Mouse (Mus musculus): ENCODE measurements around the gene Guk1. TPM values are rescaled to one million over a fixed set of nuclear protein-coding genes. Genes with fewer than 3 reads are reported as not detected.
A peak's percentile ranks its signal among the peaks of the same experiment; 100 is the strongest.

The Guk1 gene
- polyA plus RNA-seq, 1 experiment from 2014 or later, result 248 TPM

DNA sequence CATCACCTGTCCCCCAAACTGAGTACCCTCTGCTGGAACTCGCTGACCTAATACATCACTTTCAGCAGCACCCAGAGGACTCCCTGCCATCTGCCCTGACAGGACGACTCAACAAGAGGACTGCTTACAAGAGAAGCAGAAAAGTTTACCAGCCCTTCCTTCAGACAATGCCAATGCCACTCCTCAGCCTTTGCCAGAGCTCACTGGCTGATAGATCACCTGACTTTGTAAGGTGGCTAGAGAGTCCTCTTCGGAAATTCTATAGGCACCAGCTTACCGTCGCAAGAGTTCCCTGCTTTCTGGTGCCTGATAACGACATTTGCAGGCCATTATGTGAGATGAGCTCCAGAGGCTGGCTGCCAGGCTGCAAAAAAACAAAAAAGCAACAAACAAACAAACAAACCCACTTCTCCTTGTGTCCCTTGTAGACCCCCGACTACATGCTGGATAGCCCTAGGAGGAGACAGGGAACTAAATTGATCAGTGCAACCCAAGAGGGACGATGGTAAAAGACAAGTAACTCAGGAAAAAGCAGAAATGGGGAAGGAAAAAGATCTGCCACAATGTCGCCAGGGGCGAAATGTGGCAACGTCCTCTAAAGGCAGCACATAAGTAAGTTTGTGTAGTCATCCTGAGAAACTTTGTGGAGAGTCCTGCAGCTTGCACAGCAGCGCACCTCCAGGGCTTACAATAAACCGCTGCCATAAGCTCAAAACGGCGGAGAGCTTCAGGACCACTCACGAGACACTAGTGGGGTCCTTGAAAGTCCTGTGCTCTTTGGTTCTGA lies 9.4 kb upstream of the Guk1 start:
- no peak for DNase-seq (ENCODE audit: low spot score)
- H3K9me3 ChIP-seq (ENCODE audit: control insufficient read depth, low read length), result no peaks in the 10 kb centered on the region
- peak overlapping the region; percentile 80 for H3K9ac ChIP-seq
- ATAC-seq (ENCODE audit: low FRiP score), result no peak
- H3K27me3 ChIP-seq (ENCODE audit: control insufficient read depth, insufficient read depth, low read length), result no peaks in the 10 kb centered on the region
- H3K4me1 ChIP-seq (replicated peaks; ENCODE audit: control insufficient read depth, insufficient read depth, low read length), result peaks cover 15% of the 10 kb centered on the region
- 38% methylated on average over 16 of the region's 16 CpGs for WGBS
- peak overlapping the region; percentile 83 for H3K4me3 ChIP-seq (replicated peaks; ENCODE audit: low read length)
- peak overlapping the region; percentile 55; the same call in 1 of the 2 replicates for H3K27ac ChIP-seq
- peak overlapping the region; percentile 91 for H3K4me2 ChIP-seq (replicated peaks)
- H3K36me3 ChIP-seq (replicated peaks; ENCODE audit: control insufficient read depth, insufficient read depth), result peaks cover 27% of the 10 kb centered on the region

DNA sequence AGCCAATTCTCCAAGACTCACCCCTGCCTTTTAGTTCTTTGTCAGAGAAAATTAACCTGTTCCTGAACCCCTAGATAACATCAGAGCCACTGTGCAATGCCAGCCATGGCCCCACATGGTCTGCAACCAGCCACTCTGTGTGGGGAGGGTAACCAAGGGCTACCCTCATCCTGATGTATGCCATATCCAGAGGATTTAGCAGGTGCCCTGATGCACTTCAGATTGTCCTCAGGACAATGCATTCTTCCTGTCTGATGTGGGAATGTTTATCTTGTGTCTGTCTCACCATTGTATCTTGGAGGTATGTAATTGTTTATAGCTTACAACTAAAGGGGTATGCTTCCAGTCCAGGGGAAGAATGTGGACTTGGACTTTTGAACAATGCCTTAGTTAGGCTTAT lies 4.2 kb upstream of the Guk1 start:
- Histone ChIP-seq H3K4me2 (replicated peaks) (no peak overlapping the region), H3K36me3 (replicated peaks; ENCODE audit: control insufficient read depth, insufficient read depth) (0 out of 2 replicates have a peak, but pooled peaks cover 5% of the 10 kb centered on the region), H3K4me3 (replicated peaks; ENCODE audit: low read length) (no peak overlapping the region), H3K4me1 (replicated peaks; ENCODE audit: control insufficient read depth, insufficient read depth, low read length) (peaks cover 7% of the 10 kb centered on the region), H3K27ac (no peak overlapping the region), H3K9me3 (ENCODE audit: control insufficient read depth, low read length) (no peaks in the 10 kb centered on the region), H3K9ac (no peak overlapping the region), H3K27me3 (ENCODE audit: control insufficient read depth, insufficient read depth, low read length) (no peaks in the 10 kb centered on the region)
- no peak for ATAC-seq (ENCODE audit: low FRiP score)
- no peak for DNase-seq (ENCODE audit: low spot score)

DNA sequence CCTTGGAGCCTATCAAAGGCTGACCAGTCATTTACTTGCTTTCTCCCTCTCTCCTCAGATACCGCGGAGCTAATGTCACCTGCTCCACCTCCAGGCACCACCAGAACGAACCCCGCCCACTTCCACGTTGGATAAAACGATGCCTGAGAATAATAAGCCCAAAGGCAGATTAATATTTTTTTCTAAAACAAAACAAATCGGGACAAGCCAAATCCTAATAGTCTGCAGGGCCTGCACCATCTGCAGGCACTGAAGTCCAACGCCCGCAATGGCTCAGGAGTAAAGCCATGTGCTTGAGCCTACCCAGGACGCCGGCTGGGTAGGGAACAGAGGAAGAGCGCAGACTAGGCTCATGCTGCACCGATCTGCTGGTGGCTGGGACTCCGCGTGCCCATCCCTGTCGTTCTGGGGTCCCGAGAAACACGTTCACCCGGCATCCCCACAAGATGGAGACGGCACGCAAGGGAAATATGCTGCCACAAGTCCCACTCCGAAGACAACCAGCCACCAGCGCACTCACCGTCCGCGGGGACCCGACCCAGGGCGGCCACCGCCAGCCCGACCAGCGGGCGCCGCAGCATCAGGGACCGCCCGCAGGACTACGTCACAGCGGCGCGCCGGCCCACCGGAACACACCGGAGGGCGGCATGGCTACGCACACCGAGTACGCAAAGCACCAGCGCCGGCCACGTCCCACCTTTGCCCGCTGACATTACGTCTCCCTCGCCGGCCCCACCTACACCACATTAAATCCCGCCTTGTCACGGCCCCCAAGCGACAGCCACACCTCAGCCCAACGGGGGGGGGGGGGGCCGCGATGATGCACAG lies 567 bp downstream of the Guk1 start:
- peak; percentile 94 for ATAC-seq (ENCODE audit: low FRiP score)
- H3K9ac ChIP-seq, result peak overlapping the region; percentile 85

GRCm38 (mm10) chr11:59187706-59188105 lies 4.3 kb downstream of the Guk1 start:
- Histone ChIP-seq H3K4me2 (replicated peaks) (no peak overlapping the region), H3K4me1 (replicated peaks; ENCODE audit: control insufficient read depth, insufficient read depth, low read length) (peaks cover 13% of the 10 kb centered on the region), H3K27ac (no peak overlapping the region), H3K9me3 (ENCODE audit: control insufficient read depth, low read length) (no peaks in the 10 kb centered on the region), H3K27me3 (ENCODE audit: control insufficient read depth, insufficient read depth, low read length) (no peaks in the 10 kb centered on the region), H3K9ac (no peak overlapping the region), H3K36me3 (replicated peaks; ENCODE audit: control insufficient read depth, insufficient read depth) (peaks cover 40% of the 10 kb centered on the region), H3K4me3 (replicated peaks; ENCODE audit: low read length) (no peak overlapping the region)
- no peak for DNase-seq (ENCODE audit: low spot score)
- no peak for ATAC-seq (ENCODE audit: low FRiP score)
- WGBS, result 87% methylated on average over 6 of the region's 6 CpGs

More for the DNA sequence above, 567 bp downstream of the Guk1 start:
- Histone ChIP-seq H3K4me1 (replicated peaks; ENCODE audit: control insufficient read depth, insufficient read depth, low read length) (peaks cover 13% of the 10 kb centered on the region), H3K4me3 (replicated peaks; ENCODE audit: low read length) (peak overlapping the region; percentile 62), H3K36me3 (replicated peaks; ENCODE audit: control insufficient read depth, insufficient read depth) (peaks cover 4% of the 10 kb centered on the region), H3K27ac (peak overlapping the region; percentile 91), H3K4me2 (replicated peaks) (peak overlapping the region; percentile 85), H3K27me3 (ENCODE audit: control insufficient read depth, insufficient read depth, low read length) (no peaks in the 10 kb centered on the region), H3K9me3 (ENCODE audit: control insufficient read depth, low read length) (no peaks in the 10 kb centered on the region)
- WGBS, result under 1% methylated on average over 58 of the region's 59 CpGs
- DNase-seq (ENCODE audit: low spot score), result peak; percentile 86

- Histone ChIP-seq H3K27me3 (ENCODE audit: control insufficient read depth, insufficient read depth, low read length) (no peaks in the 10 kb centered on the region), H3K36me3 (replicated peaks; ENCODE audit: control insufficient read depth, insufficient read depth) (peaks cover 44% of the 10 kb centered on the region), H3K27ac (no peak overlapping the region), H3K9ac (no peak overlapping the region), H3K4me3 (replicated peaks; ENCODE audit: low read length) (no peak overlapping the region), H3K4me1 (replicated peaks; ENCODE audit: control insufficient read depth, insufficient read depth, low read length) (peaks cover 5% of the 10 kb centered on the region), H3K4me2 (replicated peaks) (no peak overlapping the region), H3K9me3 (ENCODE audit: control insufficient read depth, low read length) (no peaks in the 10 kb centered on the region)
- WGBS, result 88% methylated on average over 5 of the region's 5 CpGs
- no peak for ATAC-seq (ENCODE audit: low FRiP score)
- DNase-seq (ENCODE audit: low spot score), result no peak
Measured at GRCm38 (mm10) chr11:59185490-59185889, 6.5 kb downstream of the Guk1 start.

- no peaks in the 10 kb centered on the region for H3K9me3 ChIP-seq (ENCODE audit: control insufficient read depth, low read length)
- no peak overlapping the region for H3K4me2 ChIP-seq (replicated peaks)
- no peaks in the 10 kb centered on the region for H3K4me1 ChIP-seq (replicated peaks; ENCODE audit: control insufficient read depth, insufficient read depth, low read length)
- no peak for ATAC-seq (ENCODE audit: low FRiP score)
- no peak overlapping the region for H3K4me3 ChIP-seq (replicated peaks; ENCODE audit: low read length)
- 32% methylated on average over 3 of the region's 3 CpGs for WGBS
- peaks cover 4% of the 10 kb centered on the region for H3K27me3 ChIP-seq (ENCODE audit: control insufficient read depth, insufficient read depth, low read length)
- DNase-seq (ENCODE audit: low spot score), result peak; percentile 73
- no peak overlapping the region for H3K27ac ChIP-seq
- H3K9ac ChIP-seq, result no peak overlapping the region
- H3K36me3 ChIP-seq (replicated peaks; ENCODE audit: control insufficient read depth, insufficient read depth), result peaks cover 44% of the 10 kb centered on the region
Measured at GRCm38 (mm10) chr11:59183821-59184220, 8.2 kb downstream of the Guk1 start.

DNA sequence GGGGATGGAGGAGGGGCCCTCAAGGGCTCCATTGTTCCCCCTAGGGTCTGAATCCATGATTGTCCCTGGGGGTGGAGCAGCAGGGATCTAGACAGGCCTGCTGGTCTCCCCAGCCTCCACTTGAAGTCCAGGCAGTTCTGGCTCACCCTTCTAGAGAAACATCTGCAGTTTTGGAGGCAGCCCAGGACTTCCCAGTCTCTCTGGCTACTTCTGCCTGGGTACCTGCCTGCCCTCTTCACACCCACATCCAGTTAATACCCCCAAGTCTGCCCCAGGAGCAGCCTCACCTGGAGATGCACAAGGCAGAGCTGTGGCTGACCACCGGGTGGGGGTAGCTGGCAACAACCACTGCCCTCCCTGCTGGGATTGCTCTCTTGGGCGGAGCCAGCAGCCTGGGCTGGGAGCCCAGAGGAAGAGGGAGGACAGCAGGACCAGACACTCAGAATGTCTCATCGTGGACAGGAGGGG lies 9.1 kb downstream of the Guk1 start, which contains the start of gene Gjc2:
Gene Gjc2, minus strand, starts transcription at position 350 of the 468 bp plus-strand sequence.
- Histone ChIP-seq H3K4me1 (replicated peaks; ENCODE audit: control insufficient read depth, insufficient read depth, low read length) (no peaks in the 10 kb centered on the region), H3K4me3 (replicated peaks; ENCODE audit: low read length) (no peak within 1 kb of the TSS), H3K27ac (no peak within 1 kb of the TSS), H3K27me3 (ENCODE audit: control insufficient read depth, insufficient read depth, low read length) (peaks cover 13% of the 10 kb centered on the region), H3K36me3 (replicated peaks; ENCODE audit: control insufficient read depth, insufficient read depth) (peaks cover 44% of the 10 kb centered on the region), H3K4me2 (replicated peaks) (no peak within 1 kb of the TSS), H3K9me3 (ENCODE audit: control insufficient read depth, low read length) (no peaks in the 10 kb centered on the region), H3K9ac (no peak within 1 kb of the TSS)
- no peak for ATAC-seq (ENCODE audit: low FRiP score)
- WGBS, result 45% methylated on average over 3 of the region's 3 CpGs
- no peak for DNase-seq (ENCODE audit: low spot score)

GRCm38 (mm10) chr11:59176921-59177320 lies 15.1 kb downstream of the Guk1 start:
- WGBS, result 10% methylated on average over 34 of the region's 34 CpGs
- peaks cover 49% of the 10 kb centered on the region for H3K27me3 ChIP-seq (ENCODE audit: control insufficient read depth, insufficient read depth, low read length)

GRCm38 (mm10) chr11:59176475-59176874 lies 15.5 kb downstream of the Guk1 start:
- no peak overlapping the region for H3K9ac ChIP-seq
- no peak overlapping the region for H3K4me3 ChIP-seq (replicated peaks; ENCODE audit: low read length)
- no peak for DNase-seq (ENCODE audit: low spot score)
- 4% methylated on average over 48 of the region's 48 CpGs for WGBS
- no peaks in the 10 kb centered on the region for H3K9me3 ChIP-seq (ENCODE audit: control insufficient read depth, low read length)
- no peak for ATAC-seq (ENCODE audit: low FRiP score)
- no peak overlapping the region for H3K27ac ChIP-seq
- no peaks in the 10 kb centered on the region for H3K36me3 ChIP-seq (replicated peaks; ENCODE audit: control insufficient read depth, insufficient read depth)
- H3K4me2 ChIP-seq (replicated peaks), result no peak overlapping the region
- H3K27me3 ChIP-seq (ENCODE audit: control insufficient read depth, insufficient read depth, low read length), result peaks cover 49% of the 10 kb centered on the region
- no peaks in the 10 kb centered on the region for H3K4me1 ChIP-seq (replicated peaks; ENCODE audit: control insufficient read depth, insufficient read depth, low read length)

More at GRCm38 (mm10) chr11:59176921-59177320, 15.1 kb downstream of the Guk1 start:
- ATAC-seq (ENCODE audit: low FRiP score), result no peak
- Histone ChIP-seq H3K27ac (no peak overlapping the region), H3K9me3 (ENCODE audit: control insufficient read depth, low read length) (no peaks in the 10 kb centered on the region), H3K4me2 (replicated peaks) (no peak overlapping the region), H3K36me3 (replicated peaks; ENCODE audit: control insufficient read depth, insufficient read depth) (no peaks in the 10 kb centered on the region), H3K4me1 (replicated peaks; ENCODE audit: control insufficient read depth, insufficient read depth, low read length) (no peaks in the 10 kb centered on the region), H3K9ac (no peak overlapping the region), H3K4me3 (replicated peaks; ENCODE audit: low read length) (no peak overlapping the region)
- DNase-seq (ENCODE audit: low spot score), result no peak

Measured in hindbrain, embryonic 14.5 days (tissue).